ENCODE assay signal across 9 mouse cellular contexts in genomic region chr15:31536051-31536737, GRCm38 (mm10). TPM values are rescaled to one million over a fixed set of nuclear protein-coding genes. Genes with fewer than 3 reads are reported as not detected.
DNase-seq lines count a peak whose midpoint lies in the region; ATAC-seq lines count a peak whose summit lies in the region.
"Had no signal": no experiment of that assay in that cellular context is flagged by ENCODE, and none has a peak within 500 bp of the region (broad histone marks: within the 10 kb centered on the region; RNA-seq: fewer than 3 reads in every experiment).

No protein-coding gene starts in this region.

- 0 out of 2 replicates have a peak overlapping the region, but pooled peaks have one; percentile 22 for H3K27ac ChIP-seq in heart, embryonic 10.5 days
- H3K27ac ChIP-seq in forebrain, embryonic 14.5 days (ENCODE audit: low read depth, low read length), result peak overlapping the region; percentile 17; the same call in 1 of the 2 replicates
- peak overlapping the region; percentile 9; the same call in 1 of the 2 replicates for H3K27ac ChIP-seq in neural tube, embryonic 11.5 days (ENCODE audit: low read depth, low read length)
- H3K27ac ChIP-seq: macrophage had no signal

- peak; percentile 60; the same call in 1 of the 2 replicates for ATAC-seq in forebrain, embryonic 14.5 days
- peak; percentile 91 for ATAC-seq in neural tube, embryonic 11.5 days (ENCODE audit: insufficient read depth, low FRiP score, low TSS enrichment)
- no peak for ATAC-seq in CD4-positive, CD25-positive, alpha-beta regulatory T cell, adult 4 months

- no peaks in the 10 kb centered on the region for H3K9me3 ChIP-seq in heart, embryonic 10.5 days
- no peaks in the 10 kb centered on the region for H3K9me3 ChIP-seq in forebrain, embryonic 14.5 days (replicated peaks; ENCODE audit: control insufficient read depth, low read length)
- H3K9me3 ChIP-seq in neural tube, embryonic 11.5 days (ENCODE audit: control insufficient read depth, low read length), result no peaks in the 10 kb centered on the region

- no peaks in the 10 kb centered on the region for H3K36me3 ChIP-seq in heart, embryonic 10.5 days
- H3K36me3 ChIP-seq in forebrain, embryonic 14.5 days (ENCODE audit: control insufficient read depth, insufficient read depth, low read length), result no peaks in the 10 kb centered on the region
- H3K36me3 ChIP-seq in neural tube, embryonic 11.5 days (ENCODE audit: control insufficient read depth, insufficient read depth, low read length), result no peaks in the 10 kb centered on the region

- WGBS in heart, embryonic 10.5 days, result 43% methylated on average over 7 of the region's 7 CpGs
- 1% methylated on average over 7 of the region's 7 CpGs for WGBS in forebrain, embryonic 14.5 days
- 9% methylated on average over 7 of the region's 7 CpGs for WGBS in neural tube, embryonic 11.5 days

- H3K4me1 ChIP-seq in heart, embryonic 10.5 days, result peaks cover 26% of the 10 kb centered on the region
- peaks cover 12% of the 10 kb centered on the region for H3K4me1 ChIP-seq in forebrain, embryonic 14.5 days (ENCODE audit: control insufficient read depth, insufficient read depth, low read length)
- peaks cover 14% of the 10 kb centered on the region for H3K4me1 ChIP-seq in neural tube, embryonic 11.5 days (ENCODE audit: control insufficient read depth, insufficient read depth, low read length)

- no peak overlapping the region for H3K9ac ChIP-seq in forebrain, embryonic 14.5 days (ENCODE audit: low read length)
- H3K9ac ChIP-seq in neural tube, embryonic 11.5 days (ENCODE audit: low read length), result no peak overlapping the region

- no peak for DNase-seq in heart, embryonic 10.5 days (ENCODE audit: low spot score)
- no peak for DNase-seq in heart, postnatal 4 days
- DNase-seq in forebrain, embryonic 14.5 days (ENCODE audit: low spot score), result peak; percentile 79
- peak; percentile 45 to 55 for DNase-seq in layer of hippocampus, postnatal 36 days
- DNase-seq in neural tube, embryonic 11.5 days (ENCODE audit: low spot score), result peak; percentile 81
- DNase-seq in kidney, postnatal 4 days, result no peak
- DNase-seq in kidney, adult 9 months, result no peak

- H3K4me3 ChIP-seq in heart, embryonic 10.5 days, result no peak overlapping the region
- H3K4me3 ChIP-seq in forebrain, embryonic 14.5 days (ENCODE audit: low read depth, low read length), result no peak overlapping the region
- no peak overlapping the region for H3K4me3 ChIP-seq in neural tube, embryonic 11.5 days (ENCODE audit: low read depth, low read length)

- H3K4me2 ChIP-seq in forebrain, embryonic 14.5 days (ENCODE audit: low read length), result no peak overlapping the region
- 0 out of 2 replicates have a peak overlapping the region, but pooled peaks have one; percentile 13 for H3K4me2 ChIP-seq in neural tube, embryonic 11.5 days (ENCODE audit: low read depth)

- H3K27me3 ChIP-seq in heart, embryonic 10.5 days (ENCODE audit: insufficient read depth, poor library complexity, severe bottlenecking), result no peaks in the 10 kb centered on the region
- H3K27me3 ChIP-seq in forebrain, embryonic 14.5 days (replicated peaks; ENCODE audit: control insufficient read depth, insufficient read depth, low read length), result no peaks in the 10 kb centered on the region
- no peaks in the 10 kb centered on the region for H3K27me3 ChIP-seq in neural tube, embryonic 11.5 days (ENCODE audit: control insufficient read depth, insufficient read depth, low read length)

RNA-seq across cellular contexts. Expression of gene March6, which starts 5.3 kb away (rescaled TPM):
- 30.5 and 37.3 TPM in 2 replicates for polyA plus RNA-seq in heart, embryonic 10.5 days (2016; fragmentation: Nextera tagmentation; extraction: Ambion mirVana)
- 10 to 100 TPM; 92.5 to 97.5 TPM for total RNA-seq in heart, postnatal 4 days (2021)
- 68.3 and 86.6 TPM in 2 replicates for polyA plus RNA-seq in forebrain, embryonic 14.5 days (2014; fragmentation: Nextera tagmentation; extraction: Ambion mirVana)
- 100 to 1,000 TPM; 183 to 187 TPM for total RNA-seq in layer of hippocampus, postnatal 36 days (2021)
- 53.8 and 54.1 TPM in 2 replicates for polyA plus RNA-seq in neural tube, embryonic 11.5 days (2014; fragmentation: Nextera tagmentation; extraction: Ambion mirVana)
- polyA plus RNA-seq in CD4-positive, CD25-positive, alpha-beta regulatory T cell, adult 4 months (2017; shearing (Covaris generic)), result 10 to 100 TPM; 24.4 to 26.2 TPM

RNA-seq across cellular contexts. Expression of gene Cmbl, which starts 29.0 kb away (rescaled TPM):
- polyA plus RNA-seq in heart, embryonic 10.5 days (2016; fragmentation: Nextera tagmentation; extraction: Ambion mirVana), result 7.3 and 8.4 TPM in 2 replicates
- total RNA-seq in heart, postnatal 4 days (2021), result 10 to 100 TPM; 13.9 to 14.6 TPM
- 6.5 and 9.8 TPM in 2 replicates for polyA plus RNA-seq in forebrain, embryonic 14.5 days (2014; fragmentation: Nextera tagmentation; extraction: Ambion mirVana)
- 10 to 100 TPM; 10.6 to 11.8 TPM for total RNA-seq in layer of hippocampus, postnatal 36 days (2021)
- 1.9 and 2.2 TPM in 2 replicates for polyA plus RNA-seq in neural tube, embryonic 11.5 days (2014; fragmentation: Nextera tagmentation; extraction: Ambion mirVana)
- not detected for polyA plus RNA-seq in CD4-positive, CD25-positive, alpha-beta regulatory T cell, adult 4 months (2017; shearing (Covaris generic))

Comparison
In these comparisons a context has a peak if more than half of its experiments do, and no peak if none do; other contexts are left out.
1. DNase-seq: peak in forebrain, embryonic 14.5 days (single experiment), layer of hippocampus, postnatal 36 days (2 of 2) and neural tube, embryonic 11.5 days (single experiment); none in heart, embryonic 10.5 days (single experiment), heart, postnatal 4 days (single experiment), kidney, postnatal 4 days (0 of 2) and kidney, adult 9 months (single experiment).
2. Peak in every context shown above with its lines, with median percentiles within 50 percentile points of each other: H3K27ac ChIP-seq.